Mouse (Mus musculus) cerebellum, adult 2 months (tissue): ENCODE results near the gene Nfkb1.

Experiments used
- CTCF ChIP-seq: fragments of 200-500 bp; IDR thresholded peaks from 2 replicates; pipeline ENCODE4 v1.5.1; 2011; ENCODE audit warnings: low read depth, mild to moderate bottlenecking, control low read depth, low read length, moderate library complexity, borderline replicate concordance; ENCODE audit not compliant: insufficient read depth
- POLR2A ChIP-seq: fragments of 200-500 bp; IDR thresholded peaks from 2 replicates; pipeline ENCODE4 v1.6.1; 2011; ENCODE audit warnings: low read length, control low read depth, borderline replicate concordance; ENCODE audit not compliant: insufficient read depth

- TF ChIP-seq POLR2A (no peak), CTCF (no peak)
Measured at GRCm38 (mm10) chr3:135634275-135634674, 57.1 kb downstream of the Nfkb1 start.
